In the genomic region with DNA sequence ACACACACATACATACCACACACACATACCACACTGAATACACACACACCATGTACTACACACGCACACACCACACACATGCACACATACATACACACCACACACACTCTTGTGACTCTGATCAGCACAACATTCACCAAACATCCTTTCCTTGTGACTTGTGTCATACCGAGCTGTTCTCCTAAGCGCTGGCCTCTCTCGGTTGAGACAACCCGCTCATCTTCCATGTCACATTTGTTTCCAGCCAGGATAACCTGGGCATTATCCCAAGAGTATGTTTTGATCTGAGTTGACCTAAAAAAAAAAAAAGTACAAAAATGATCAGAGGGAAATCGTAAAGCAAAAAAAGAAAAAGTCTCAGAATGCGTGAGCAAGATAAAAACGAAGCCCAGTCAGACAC, we compare ENCODE assay signal across 13 mouse cellular contexts.
"Had no signal": no experiment of that assay in that cellular context is flagged by ENCODE, and none has a peak within 500 bp of the region (broad histone marks: within the 10 kb centered on the region; RNA-seq: fewer than 3 reads in every experiment).

No protein-coding gene starts in this region.

- H3K4me1 ChIP-seq: kidney, embryonic 15.5 days; liver, embryonic 13.5 days; midbrain, embryonic 10.5 days had no signal

- H3K9ac ChIP-seq: kidney, embryonic 15.5 days; liver, embryonic 13.5 days had no signal

- H3K4me3 ChIP-seq: kidney, embryonic 15.5 days; left cerebral cortex, adult 2 months; liver, embryonic 13.5 days; midbrain, embryonic 10.5 days had no signal

- H3K27ac ChIP-seq: kidney, embryonic 15.5 days; left cerebral cortex, adult 2 months; liver, embryonic 13.5 days; midbrain, embryonic 10.5 days had no signal

- DNase-seq: kidney, adult 8-10 months; kidney, postnatal 10 days; kidney, postnatal 36 days; layer of hippocampus, postnatal 36 days; liver, embryonic 13.5 days; lung, adult 2 months; lung, postnatal 14 days; lung, postnatal 4 days; thymus, adult 18-20 months; thymus, postnatal 36 days had no signal

- H3K27me3 ChIP-seq: kidney, embryonic 15.5 days; liver, embryonic 13.5 days had no signal

- H3K9me3 ChIP-seq: kidney, embryonic 15.5 days; liver, embryonic 13.5 days; midbrain, embryonic 10.5 days had no signal

- H3K4me2 ChIP-seq: kidney, embryonic 15.5 days; liver, embryonic 13.5 days had no signal

- H3K36me3 ChIP-seq: kidney, embryonic 15.5 days; liver, embryonic 13.5 days; midbrain, embryonic 10.5 days had no signal
